ENCODE assay signal across 17 mouse cellular contexts in genomic region chr2:171985813-171986572, GRCm38 (mm10). TPM values are rescaled to one million over a fixed set of nuclear protein-coding genes. Genes with fewer than 3 reads are reported as not detected.
"Had no signal": no experiment of that assay in that cellular context is flagged by ENCODE, and none has a peak within 500 bp of the region (broad histone marks: within the 10 kb centered on the region; RNA-seq: fewer than 3 reads in every experiment).

No protein-coding gene starts in this region.

- H3K27me3 ChIP-seq: liver, embryonic 13.5 days had no signal

- H3K4me1 ChIP-seq: liver, embryonic 13.5 days had no signal

- H3K4me3 ChIP-seq: liver, embryonic 13.5 days; midbrain, embryonic 12.5 days had no signal

- H3K9me3 ChIP-seq: midbrain, embryonic 12.5 days had no signal

- ATAC-seq: intestine, embryonic 16.5 days had no signal

- H3K27ac ChIP-seq: liver, embryonic 13.5 days had no signal

- DNase-seq: kidney, adult 18-20 months; kidney, adult 9 months; kidney, postnatal 14 days; kidney, postnatal 4 days; liver, embryonic 13.5 days; lung, adult 2 months; lung, postnatal 14 days; lung, postnatal 4 days; thymus, adult 18-20 months; thymus, postnatal 36 days had no signal

- H3K36me3 ChIP-seq: liver, embryonic 13.5 days; midbrain, embryonic 12.5 days had no signal

RNA-seq across cellular contexts. Expression of gene Cbln4, which starts 57.3 kb away (rescaled TPM):
- total RNA-seq: liver, adult 2 months; megakaryocyte progenitor cell, adult 5-6 weeks had no signal
- polyA plus RNA-seq: liver, adult 2 months; lung, adult 2 months; small intestine, adult 2 months; spleen, adult 2 months; urinary bladder, adult 2 months had no signal
